Mouse (Mus musculus) telencephalon, adult 2 months (tissue): ENCODE results near the gene Sars2.
A peak's percentile ranks its signal among the peaks of the same experiment; 100 is the strongest.

Experiments
- DNase-seq: peaks from one replicate; pipeline ENCODE4 v3.0.0-alpha.2; 2011; ENCODE audit warnings: low read depth, low spot score

Sars2 gene

DNA sequence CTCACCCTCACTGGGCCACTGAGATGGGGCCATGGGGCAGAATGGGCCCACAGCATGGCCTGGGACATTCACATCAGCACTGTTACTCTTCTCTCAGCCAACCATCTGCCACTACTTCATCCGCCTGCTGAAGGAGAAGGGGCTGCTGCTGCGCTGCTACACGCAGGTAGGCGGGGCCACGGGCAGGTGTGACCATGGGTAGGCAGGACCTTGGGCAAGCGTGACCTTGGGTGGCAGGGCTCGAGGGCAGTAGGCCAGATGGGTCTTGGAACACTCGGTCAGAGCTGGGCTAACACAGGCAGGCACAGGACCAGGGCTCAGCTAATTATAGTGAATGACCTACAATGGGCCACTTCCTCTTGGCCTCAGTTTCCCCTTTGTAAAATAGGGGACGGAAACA, 37.0 kb downstream of the Sars2 start:
- DNase-seq: no peak

DNA sequence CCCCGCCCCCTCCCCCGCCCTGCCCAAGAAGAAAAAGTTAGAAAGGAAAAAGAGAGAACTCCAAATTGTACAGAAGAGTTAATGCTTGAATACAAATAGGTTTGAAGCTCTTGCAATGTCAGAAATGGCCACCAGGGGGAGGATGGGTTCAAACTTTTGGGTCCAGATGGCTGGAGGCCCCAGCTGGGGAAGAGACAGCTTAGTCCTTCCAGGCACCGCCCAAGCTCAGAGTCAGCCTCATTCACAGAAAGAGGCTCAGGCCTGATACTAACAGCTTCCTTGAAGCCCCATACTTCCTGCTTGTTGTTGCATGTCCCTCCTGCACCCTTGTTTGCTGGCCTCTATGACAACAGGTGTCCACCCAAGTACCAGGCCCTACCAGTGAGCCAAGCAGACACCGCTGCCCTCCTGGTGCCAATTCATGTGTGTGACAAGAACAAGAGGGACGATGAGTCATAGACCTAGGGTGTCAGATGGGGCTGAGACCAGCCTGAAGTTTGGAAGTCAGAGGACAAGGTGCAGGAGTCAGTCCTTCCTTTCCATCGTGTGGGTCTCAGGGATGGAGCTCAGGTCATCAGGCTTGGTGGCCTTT, 38.4 kb downstream of the Sars2 start:
- DNase-seq: peak; percentile 77

DNA sequence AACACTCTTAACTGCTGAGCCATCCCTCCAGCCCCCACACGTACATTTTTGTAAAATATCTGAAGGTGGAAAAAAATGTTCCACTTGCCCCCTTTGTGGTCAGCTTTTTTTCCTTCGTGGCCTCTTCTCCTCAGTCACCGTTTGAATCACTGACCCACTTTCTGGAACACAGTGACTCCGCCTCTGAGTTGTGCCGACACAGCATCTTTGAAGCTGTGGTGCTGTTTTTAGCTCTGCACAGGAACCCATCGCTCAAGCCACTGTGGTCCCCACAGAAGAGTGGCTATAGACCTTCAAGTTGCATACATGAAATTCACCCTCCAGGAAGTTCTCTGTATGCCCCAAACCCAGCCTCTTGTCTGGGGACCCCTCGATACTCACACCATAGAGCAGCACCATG, 39.1 kb downstream of the Sars2 start:
- no peak for DNase-seq

DNA sequence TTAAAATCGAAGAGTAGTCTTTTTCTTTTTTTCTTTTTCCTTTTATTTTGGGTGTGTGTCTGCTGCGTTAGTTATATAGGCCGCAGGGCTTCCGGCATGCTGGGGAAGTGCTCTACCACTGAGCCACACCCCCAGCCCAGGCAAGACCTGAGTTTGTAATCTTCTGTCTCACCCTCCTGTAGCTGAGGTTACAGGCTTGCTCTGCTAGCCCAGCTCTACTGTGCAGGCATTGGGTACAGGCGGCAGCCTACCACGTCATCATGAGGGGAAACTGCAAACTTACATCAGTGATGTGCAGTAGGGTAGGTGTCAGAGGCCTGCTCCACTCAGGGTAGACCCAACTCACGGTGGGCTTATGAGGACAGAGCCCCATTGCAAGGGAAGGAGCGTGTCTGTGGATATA, 39.5 kb downstream of the Sars2 start:
- DNase-seq: no peak

DNA sequence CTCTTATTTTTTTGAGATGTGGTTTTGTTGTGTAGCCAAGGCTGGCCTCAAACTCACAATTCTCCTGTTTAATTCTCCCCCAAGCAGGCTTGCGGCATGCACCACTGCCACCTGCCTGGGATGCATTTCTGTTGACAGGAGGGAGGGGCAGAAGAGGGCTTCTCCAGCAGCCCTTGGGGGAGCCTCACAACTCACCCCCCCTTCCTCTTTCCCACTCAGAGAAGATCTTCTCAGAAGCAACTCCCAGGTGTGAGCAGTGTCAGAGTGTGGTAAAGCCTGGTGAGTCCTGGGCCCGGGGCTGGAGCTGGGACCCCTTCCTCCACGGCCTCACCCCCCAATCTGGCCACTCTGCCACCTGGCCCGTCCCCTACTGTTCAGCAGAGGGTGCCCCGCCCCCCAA, 43.4 kb downstream of the Sars2 start:
- DNase-seq: no peak

DNA sequence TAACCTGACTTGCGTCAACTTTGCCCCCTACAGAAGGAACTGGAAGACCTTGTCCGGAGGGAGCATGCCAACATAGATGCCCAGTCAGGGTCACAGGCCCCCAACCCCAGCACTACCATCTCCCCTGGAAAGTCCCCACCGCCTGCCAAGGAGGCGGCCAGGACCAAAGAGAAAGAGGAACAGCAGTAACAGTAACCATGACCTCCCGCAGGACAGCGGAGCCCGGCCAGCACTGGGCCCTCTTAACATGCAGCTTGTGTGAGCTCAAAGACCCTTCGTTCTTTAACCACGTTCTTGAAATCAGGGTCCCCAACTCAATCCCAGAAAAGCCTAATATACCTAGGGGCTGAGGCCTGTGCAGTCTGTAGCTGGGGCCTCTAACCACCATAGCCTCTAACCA, 46.1 kb downstream of the Sars2 start:
- DNase-seq: no peak

DNA sequence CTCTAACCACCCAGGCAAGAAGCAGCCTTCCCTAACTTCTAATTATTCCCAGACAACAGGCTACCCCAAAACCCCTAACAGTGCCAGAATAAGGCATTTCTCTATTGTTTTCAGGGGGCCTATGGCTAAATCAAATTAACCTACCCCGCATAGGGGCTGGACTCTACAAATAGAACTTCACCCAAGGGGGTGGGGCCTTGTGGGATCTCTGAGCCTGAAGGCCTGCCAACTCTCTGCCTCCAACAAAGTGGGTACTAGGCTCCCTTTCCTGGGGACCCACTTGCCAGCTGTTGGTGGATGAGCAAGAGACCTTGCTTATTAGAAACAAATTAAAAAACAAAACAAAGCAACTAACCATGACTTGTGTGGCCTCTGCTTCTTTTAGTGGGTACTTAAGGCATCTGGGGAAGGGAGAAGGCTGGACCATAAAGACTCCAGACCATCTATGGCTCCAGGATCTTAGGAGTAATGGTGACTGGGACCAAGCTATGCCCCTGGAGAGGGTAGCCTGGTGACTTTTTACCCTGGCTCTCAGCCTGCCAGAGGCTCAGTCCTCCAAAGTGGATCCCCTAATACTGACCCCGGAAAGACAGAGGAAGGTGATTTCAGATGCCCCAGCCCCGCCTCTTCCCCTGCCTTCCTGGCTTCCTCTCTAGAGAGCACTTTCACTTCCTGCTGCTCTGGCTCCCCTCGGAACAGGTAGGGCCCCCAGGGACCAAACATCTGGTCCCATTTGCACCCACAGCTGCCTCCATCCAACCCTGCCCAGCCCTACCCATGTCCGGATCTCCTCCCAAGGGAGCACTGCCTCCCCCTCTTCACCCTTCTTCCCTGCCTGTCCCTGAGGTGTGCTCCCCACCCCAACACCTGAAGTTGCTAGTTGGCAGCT, 46.8 kb downstream of the Sars2 start, which contains the start of gene Rinl:
Gene Rinl, plus strand, starts transcription at position 663 of the 889 bp plus-strand sequence.
- DNase-seq: no peak

DNA sequence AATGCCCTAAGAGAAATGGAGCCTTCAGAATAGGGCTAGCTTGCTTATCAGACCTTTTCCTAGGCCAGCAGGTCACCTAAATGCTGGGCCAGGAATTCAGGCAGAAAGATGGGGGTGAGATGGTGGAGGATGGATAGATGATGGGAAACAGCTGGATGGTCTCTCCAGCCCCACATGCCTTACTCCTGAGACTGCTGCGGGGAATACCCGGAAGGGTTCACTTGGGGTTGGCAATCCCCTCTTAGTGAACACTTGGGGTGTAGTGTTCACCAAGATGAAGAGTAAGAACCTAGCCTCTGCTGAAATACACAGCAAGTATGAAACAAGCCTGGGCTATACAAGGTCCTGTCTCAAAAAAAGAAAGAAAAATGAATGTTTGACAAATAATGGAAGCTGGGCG, 47.4 kb downstream of the Sars2 start:
- DNase-seq: no peak

DNA sequence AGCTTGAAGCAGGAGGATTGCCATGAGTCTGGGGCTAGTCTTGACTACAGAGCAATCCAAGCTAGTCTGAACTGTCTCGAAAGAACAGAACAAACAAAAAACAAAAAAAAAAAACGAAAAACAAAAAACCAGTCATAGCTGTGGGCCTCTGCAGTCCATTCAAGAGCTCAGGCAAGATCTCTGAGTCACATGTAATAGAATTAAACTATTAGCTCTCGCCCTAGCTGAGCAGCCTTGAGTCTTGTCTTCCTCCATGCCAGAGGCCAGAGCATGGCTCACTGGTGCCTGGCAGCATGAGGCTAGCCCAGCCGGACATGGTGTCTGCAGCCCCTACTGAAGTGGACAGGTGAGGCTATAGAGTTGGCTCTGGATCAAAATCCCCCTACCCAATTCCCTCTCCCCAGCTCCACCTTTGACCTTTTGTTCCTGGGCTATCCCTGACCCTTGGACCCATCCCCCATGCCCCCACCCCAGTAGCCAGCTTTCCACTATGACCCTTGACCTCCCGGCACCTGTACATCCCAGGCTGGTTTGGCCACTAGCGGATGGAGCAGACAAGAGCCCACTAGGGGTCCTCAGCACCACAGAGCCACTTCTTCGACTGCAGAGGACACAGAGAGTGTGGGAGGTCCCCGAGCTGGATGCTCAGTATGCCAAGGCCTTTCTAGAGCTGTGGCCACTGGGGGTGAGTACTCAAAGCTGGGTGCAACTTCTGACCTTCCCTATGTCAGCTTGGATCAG, 48.4 kb downstream of the Sars2 start:
- no peak for DNase-seq

DNA sequence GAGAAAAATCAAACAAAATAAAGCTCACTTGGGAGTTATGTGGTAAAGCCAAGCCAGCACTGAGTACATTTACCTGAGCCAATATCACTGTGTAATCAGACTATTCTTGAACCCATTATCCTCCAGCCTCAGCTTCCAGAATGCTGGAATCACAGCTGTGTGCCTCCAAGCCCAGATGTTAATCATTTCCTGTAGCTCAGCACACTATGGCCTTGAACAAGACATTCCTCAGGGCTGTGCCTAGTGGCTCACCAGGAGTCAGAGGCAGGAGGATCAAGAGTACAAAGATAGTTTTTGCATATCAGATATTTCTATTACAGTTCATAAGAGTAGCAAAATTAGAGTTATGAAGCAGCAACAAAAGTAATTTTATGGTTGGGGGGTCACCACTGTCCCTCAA, 49.9 kb downstream of the Sars2 start:
- no peak for DNase-seq

DNA sequence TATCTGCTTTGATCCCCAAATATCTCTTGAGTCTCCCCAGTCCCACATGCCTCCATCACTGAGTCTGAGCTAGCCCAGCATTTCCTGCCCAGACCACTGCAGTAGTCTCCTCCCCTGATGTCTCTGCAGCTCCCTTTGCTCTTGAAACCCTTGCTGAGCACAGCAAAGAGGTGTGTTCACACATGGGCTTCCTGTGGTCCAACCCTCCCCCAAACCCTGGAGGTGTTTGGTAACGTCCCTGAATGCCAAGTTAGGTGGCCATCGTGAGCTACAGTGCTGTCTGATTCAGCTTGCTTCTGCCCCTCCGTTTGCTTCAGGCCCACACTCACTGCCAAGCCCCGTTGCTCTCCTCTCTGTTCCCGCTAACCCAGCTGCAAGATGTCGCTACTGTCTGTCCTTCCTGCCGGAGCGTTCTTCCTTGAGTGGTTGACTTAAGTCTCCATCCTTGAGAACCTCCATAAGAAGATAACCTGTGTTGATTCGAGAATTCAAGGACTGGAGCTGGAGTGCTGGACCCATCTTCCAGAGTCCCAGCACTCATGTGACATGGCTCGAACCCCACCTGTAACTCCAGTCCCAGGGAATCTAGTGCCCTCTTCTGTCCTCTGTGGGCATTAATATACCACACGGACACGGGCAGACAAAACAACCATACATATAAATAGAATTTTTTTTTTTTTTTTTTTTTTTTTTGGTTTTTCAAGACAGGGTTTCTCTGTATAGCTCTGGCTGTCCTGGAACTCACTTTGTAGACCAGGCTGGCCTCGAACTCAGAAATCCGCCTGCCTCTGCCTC, 50.8 kb downstream of the Sars2 start:
- DNase-seq: no peak

DNA sequence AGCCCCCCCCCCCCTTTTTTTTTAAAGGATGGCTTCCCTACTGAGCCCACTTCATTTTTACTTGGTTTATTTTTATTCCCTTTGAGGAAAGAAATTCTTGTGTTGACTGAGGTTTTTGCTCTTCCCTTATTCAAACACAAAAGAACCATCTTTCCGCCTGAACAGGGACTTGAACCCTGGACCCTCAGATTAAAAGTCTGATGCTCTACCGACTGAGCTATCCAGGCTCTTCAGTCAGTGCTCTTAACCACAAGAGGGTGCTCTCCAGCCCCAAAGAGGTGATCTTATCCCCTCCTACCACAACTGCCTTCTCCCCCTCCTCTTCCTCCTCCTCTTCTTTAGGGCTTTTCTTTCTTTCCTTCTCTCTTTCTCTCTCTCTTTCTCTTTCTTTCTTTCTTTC, 52.0 kb downstream of the Sars2 start:
- DNase-seq: no peak

DNA sequence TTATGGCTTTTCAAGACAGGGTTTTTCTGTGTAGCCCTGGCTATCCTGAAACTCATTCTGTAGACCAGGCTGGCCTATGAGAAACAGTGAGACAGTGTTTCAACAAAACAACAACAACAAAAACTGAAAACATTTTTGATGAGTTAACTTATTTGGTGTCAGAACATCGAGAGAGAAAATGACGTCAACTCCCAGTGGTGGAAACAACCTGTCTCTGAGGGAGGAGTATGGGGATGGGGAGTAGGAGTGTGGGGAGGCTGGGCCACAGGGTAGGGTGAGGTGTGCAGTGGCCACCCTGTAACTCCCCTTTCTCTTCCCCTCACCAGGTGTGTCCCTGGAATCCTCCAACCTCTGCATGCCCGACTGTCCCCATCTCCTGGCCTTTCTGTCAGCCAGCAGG, 52.7 kb downstream of the Sars2 start:
- DNase-seq: no peak

DNA sequence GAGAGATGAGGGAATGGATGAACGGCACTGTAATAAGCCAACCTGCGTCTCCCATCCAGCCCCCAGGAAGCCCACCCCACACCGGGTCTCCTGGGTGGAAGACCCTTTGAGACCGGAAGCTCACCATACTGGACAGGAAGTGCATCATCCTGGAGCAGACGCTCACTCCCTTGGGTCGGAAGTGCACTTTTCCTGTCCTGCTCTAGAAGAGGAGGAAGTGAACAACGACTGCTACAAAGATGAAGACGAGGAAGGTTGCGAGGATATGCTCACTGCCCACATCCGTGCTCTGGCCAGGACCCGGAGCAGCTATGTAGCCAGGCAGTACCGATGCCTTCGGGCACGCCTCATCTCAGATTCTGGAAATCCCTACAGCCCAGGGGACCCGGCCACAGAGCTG, 54.0 kb downstream of the Sars2 start:
- DNase-seq: no peak

DNA sequence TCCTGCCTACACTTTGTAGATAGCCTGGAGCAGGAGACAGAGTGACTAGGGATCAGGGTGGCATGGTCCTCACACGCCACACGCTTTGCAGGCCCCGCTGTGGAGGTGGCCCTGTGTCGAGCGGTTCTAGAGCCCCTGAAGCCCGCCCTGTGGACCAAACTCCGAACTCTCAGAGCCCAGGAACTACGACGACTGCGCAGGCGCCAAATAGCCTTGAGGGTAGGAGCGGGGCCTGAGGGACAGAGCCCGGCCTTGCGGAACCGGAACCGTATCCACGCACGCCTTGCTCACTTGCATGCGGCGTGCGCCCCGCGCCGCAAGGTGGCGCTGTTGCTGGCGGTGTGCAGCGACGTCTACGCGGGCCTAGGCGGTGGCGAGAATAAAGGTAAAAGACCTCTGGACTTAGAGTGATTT, 54.8 kb downstream of the Sars2 start:
- no peak for DNase-seq

DNA sequence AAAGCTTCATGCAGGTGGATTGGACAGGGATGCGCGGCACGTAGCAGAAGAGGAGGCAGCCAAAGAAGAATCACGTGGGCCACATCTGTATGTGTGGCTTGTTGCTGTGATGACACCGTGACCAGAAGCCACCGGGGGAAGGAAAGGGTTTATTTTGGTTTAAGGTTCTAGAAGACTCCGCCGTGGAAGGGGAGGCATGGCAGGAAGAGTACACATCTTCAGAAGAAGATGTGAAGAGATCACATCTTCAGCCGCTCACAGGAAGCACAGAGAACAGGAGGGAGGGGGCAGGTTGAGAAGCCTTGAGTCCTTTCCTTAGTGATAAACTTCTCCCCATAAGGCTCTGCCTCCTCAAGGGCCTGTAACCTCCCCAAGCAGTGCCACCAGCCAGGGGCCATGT, 58.2 kb downstream of the Sars2 start:
- DNase-seq: no peak

DNA sequence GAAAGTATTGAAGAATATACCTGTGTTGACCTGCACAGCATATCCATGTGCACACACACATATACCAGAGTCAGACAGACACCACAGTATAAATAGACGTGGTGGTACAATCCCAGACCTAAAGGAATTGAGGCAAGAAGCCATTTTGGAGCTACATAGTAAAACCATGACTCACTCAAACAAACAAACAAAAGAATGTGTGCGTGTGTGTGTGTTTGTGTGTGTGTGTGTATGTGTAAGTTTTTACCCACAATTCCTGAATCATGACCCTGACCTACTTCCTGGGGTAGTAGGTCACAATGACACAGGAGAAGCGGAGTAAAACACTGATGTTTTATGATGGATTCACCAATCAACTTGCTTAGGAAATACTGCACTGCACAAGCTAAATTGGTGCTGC, 59.7 kb downstream of the Sars2 start:
- DNase-seq: no peak

DNA sequence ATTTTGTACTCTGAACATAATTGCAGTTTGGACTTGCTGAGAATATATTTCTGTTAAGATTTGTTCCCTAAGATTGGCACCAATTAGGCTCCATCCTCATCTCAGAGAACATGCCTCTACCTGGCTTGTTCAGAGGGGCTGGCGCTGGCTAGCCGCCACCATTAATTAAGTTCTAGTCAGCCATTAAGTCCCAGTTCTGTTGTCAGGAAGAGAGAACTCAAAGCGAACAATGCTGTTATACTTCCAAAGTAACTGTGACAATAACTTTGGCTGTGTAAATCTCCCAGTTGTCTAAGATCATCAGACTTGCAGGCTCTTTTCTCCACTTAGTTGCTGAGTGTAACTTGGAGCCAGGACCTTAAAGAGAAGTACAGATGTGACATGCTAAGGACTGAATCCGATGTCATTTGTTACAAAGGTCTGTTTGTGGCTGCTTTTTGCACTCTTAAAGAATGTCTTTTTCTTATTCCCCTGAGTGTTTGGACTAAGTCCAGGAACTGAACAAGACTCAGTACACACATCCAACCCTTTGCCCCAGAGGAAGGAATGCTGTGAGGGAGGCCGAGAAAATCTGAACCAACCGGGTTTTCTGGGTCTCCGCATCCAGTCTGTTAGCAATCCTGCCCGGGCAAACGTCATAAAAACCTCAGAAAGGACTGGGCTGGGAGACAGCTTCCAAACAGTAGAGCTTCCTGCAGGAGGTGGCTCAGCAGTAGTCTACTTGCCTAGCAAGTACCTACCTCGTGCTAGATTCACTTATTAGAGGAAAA, 60.3 kb downstream of the Sars2 start:
- DNase-seq: no peak

DNA sequence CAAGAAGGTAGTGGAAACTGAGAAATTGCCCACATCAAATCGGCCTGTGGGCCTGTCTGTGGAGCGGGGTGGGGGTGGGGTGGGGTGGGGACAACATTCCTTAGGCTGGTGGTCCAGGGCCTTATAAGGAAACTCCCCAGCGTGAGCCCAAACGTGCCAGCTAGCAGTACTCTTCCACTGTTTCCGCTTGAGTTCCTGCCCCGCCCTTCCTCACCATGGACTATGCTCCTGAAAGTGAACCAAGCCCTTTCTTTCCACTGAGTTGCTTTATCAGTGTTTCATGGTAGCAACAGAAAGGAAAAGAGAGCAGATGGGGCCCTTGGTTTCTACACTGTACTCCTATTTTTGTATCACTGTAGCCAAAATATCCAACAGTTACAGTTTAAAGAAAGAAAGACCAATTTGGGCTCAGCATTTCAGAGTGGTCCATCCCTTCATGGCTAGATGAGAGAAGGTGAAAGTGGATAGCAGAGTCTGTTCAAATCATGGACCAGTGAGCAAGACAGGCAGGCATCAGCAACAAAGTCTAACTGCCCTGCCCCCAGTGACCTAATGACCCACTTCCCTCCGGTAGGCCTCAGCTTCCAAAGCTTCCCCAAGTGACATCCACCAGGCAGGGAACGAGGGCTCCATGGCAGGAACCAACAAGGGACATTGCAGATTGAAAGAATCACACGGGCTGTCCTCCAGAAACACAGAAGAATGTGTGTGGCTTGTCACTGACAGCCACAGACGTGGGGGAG, 61.2 kb downstream of the Sars2 start:
- peak; percentile 36 for DNase-seq
